Mouse (Mus musculus) heart, embryonic 14.5 days (tissue): Measurements from ENCODE around the gene Slc16a8. TPM values are rescaled to one million over a fixed set of nuclear protein-coding genes. Genes with fewer than 3 reads are reported as not detected.

Experiments used
- polyA plus RNA-seq: library from polyadenylated mRNA; unstranded; fragments of >200 nt; fragmentation: Nextera tagmentation; extraction: Ambion mirVana; gene quantifications from 2 replicates; pipeline ENCODE4 v1.2.1, GENCODE M21; 2014

Slc16a8 gene
- polyA plus RNA-seq, 1 experiment from 2014 or later: 0.28 TPM

Other genes starting within 250 kb of the Slc16a8 start
- gene H1f0, start 226.3 kb downstream of the Slc16a8 start, polyA plus RNA-seq: 102 and 117 TPM in 2 replicates
- not detected in 2 replicates for gene Galr3, start 212.9 kb downstream of the Slc16a8 start, polyA plus RNA-seq
- gene Ankrd54, start 191.9 kb downstream of the Slc16a8 start, polyA plus RNA-seq: 20.2 and 23.0 TPM in 2 replicates
- 144 and 153 TPM in 2 replicates for gene Eif3l, start 179.6 kb downstream of the Slc16a8 start, polyA plus RNA-seq
- gene Micall1, start 145.9 kb downstream of the Slc16a8 start, polyA plus RNA-seq: 18.9 and 20.2 TPM in 2 replicates
- gene Polr2f, start 113.8 kb downstream of the Slc16a8 start, polyA plus RNA-seq: 271 and 299 TPM in 2 replicates
- gene 1700088E04Rik, start 113.5 kb downstream of the Slc16a8 start, polyA plus RNA-seq: 5.6 and 8.4 TPM in 2 replicates
- gene Sox10, start 89.5 kb downstream of the Slc16a8 start, polyA plus RNA-seq: 0.63 and 0.80 TPM in 2 replicates
- 19.2 and 24.5 TPM in 2 replicates for gene Pick1, start 25.6 kb downstream of the Slc16a8 start, polyA plus RNA-seq
- gene Gm49486, start 25.4 kb downstream of the Slc16a8 start, polyA plus RNA-seq: 0.63 and 0.84 TPM in 2 replicates
- 9.1 and 13.9 TPM in 2 replicates for gene Baiap2l2, start 30.8 kb upstream of the Slc16a8 start, polyA plus RNA-seq
- gene Pla2g6, start 73.6 kb upstream of the Slc16a8 start, polyA plus RNA-seq: 10.9 and 11.7 TPM in 2 replicates
- 2.2 and 3.5 TPM in 2 replicates for gene Maff, start 91.9 kb upstream of the Slc16a8 start, polyA plus RNA-seq
- 56.1 and 60.6 TPM in 2 replicates for gene Tmem184b, start 148.8 kb upstream of the Slc16a8 start, polyA plus RNA-seq
- gene Csnk1e, start 200.8 kb upstream of the Slc16a8 start, polyA plus RNA-seq: 83.0 and 95.1 TPM in 2 replicates